Mouse (Mus musculus) lung, embryonic 15.5 days (tissue): ENCODE data around the gene Arcn1. TPM values are rescaled to one million over a fixed set of nuclear protein-coding genes. Genes with fewer than 3 reads are reported as not detected.

Experiments
- ATAC-seq: fragments of 200-750 bp; cut with Nextera tagmentation; 2 replicates; pipeline ENCODE4 v1.8.0; 2017; ENCODE audit warnings: moderate number of reproducible peaks, borderline replicate concordance; ENCODE audit not compliant: low FRiP score, low TSS enrichment; ENCODE audit errors: extremely low read depth
- H3K27ac ChIP-seq: fragments of 300-500 bp; sonication (generic); 2 replicates; pipeline ENCODE4 v1.5.1; 2015; ENCODE audit warnings: moderate library complexity, mild to moderate bottlenecking, inconsistent platforms
- H3K27me3 ChIP-seq: fragments of 300-500 bp; sonication (generic); 2 replicates; pipeline ENCODE4 v1.6.1; 2015; ENCODE audit warnings: inconsistent platforms
- H3K36me3 ChIP-seq: fragments of 300-500 bp; sonication (generic); 2 replicates; pipeline ENCODE4 v1.6.1; 2015; ENCODE audit warnings: inconsistent platforms
- H3K4me1 ChIP-seq: fragments of 300-500 bp; sonication (generic); 2 replicates; pipeline ENCODE4 v1.6.1; 2015; ENCODE audit warnings: inconsistent platforms
- H3K4me2 ChIP-seq: fragments of 300-500 bp; sonication (generic); 2 replicates; pipeline ENCODE4 v1.6.1; 2015; ENCODE audit warnings: inconsistent platforms, mild to moderate bottlenecking, moderate library complexity
- H3K4me3 ChIP-seq: fragments of 300-500 bp; sonication (generic); 2 replicates; pipeline ENCODE4 v1.5.1; 2015; ENCODE audit warnings: mild to moderate bottlenecking, inconsistent platforms
- H3K9ac ChIP-seq: fragments of 300-500 bp; sonication (generic); 2 replicates; pipeline ENCODE4 v1.6.1; 2015; ENCODE audit warnings: inconsistent platforms
- H3K9me3 ChIP-seq: fragments of 300-500 bp; sonication (generic); 2 replicates; pipeline ENCODE4 v1.6.1; 2016; ENCODE audit warnings: inconsistent platforms
- WGBS: fragments of 180-500 bp; shearing (Covaris S2); methylation state at CpG from one replicate; pipeline ENCODE4 v1.1.7; 2015; 5-methylcytosine and 5-hydroxymethylcytosine counted together
- polyA plus RNA-seq: library from polyadenylated mRNA; unstranded; fragments of >200 nt; fragmentation: Nextera tagmentation; extraction: Ambion mirVana; gene quantifications from 2 replicates; pipeline ENCODE4 v1.2.1, GENCODE M21; 2015

Gene Arcn1
- 193 and 199 TPM in 2 replicates for polyA plus RNA-seq

- WGBS: under 1% methylated on average over 71 of the region's 82 CpGs
- peaks cover 18% of the 10 kb centered on the region for H3K4me1 ChIP-seq
Measured at GRCm38 (mm10) chr9:44767101-44768028, at the start of gene Arcn1, which contains the start of gene Ift46. Arcn1 (minus strand) TSS chr9:44767845. Ift46 (plus strand) TSS chr9:44767908.

GRCm38 (mm10) chr9:44814179-44814578, 46.5 kb upstream of the Arcn1 start:
- Histone ChIP-seq H3K9ac (no peak overlapping the region), H3K4me1 (no peaks in the 10 kb centered on the region), H3K27ac (no peak overlapping the region), H3K27me3 (no peaks in the 10 kb centered on the region), H3K36me3 (peaks cover 95% of the 10 kb centered on the region), H3K4me3 (no peak overlapping the region), H3K9me3 (no peaks in the 10 kb centered on the region), H3K4me2 (no peak overlapping the region)
- ATAC-seq: no peak
- 92% methylated on average over 8 of the region's 8 CpGs for WGBS

More at GRCm38 (mm10) chr9:44767101-44768028, at the start of gene Arcn1, which contains the start of gene Ift46:
- Histone ChIP-seq H3K4me3 (peak within 1 kb of the TSS; percentile 92), H3K27ac (peak within 1 kb of the TSS; percentile 97), H3K36me3 (no peaks in the 10 kb centered on the region), H3K4me2 (peak within 1 kb of the TSS; percentile 67), H3K27me3 (no peaks in the 10 kb centered on the region), H3K9ac (peak within 1 kb of the TSS; percentile 98), H3K9me3 (no peaks in the 10 kb centered on the region)
- ATAC-seq: peak; percentile 93

GRCm38 (mm10) chr9:44810316-44810715, 42.7 kb upstream of the Arcn1 start:
- Histone ChIP-seq H3K27me3 (no peaks in the 10 kb centered on the region), H3K4me3 (no peak overlapping the region), H3K9ac (no peak overlapping the region), H3K36me3 (peaks cover 88% of the 10 kb centered on the region), H3K4me2 (no peak overlapping the region), H3K9me3 (no peaks in the 10 kb centered on the region), H3K27ac (no peak overlapping the region), H3K4me1 (no peaks in the 10 kb centered on the region)
- WGBS: 81% methylated on average over 10 of the region's 10 CpGs
- ATAC-seq: no peak

GRCm38 (mm10) chr9:44807778-44808177, 40.1 kb upstream of the Arcn1 start:
- H3K9me3 ChIP-seq: no peaks in the 10 kb centered on the region
- H3K27ac ChIP-seq: no peak overlapping the region
- ATAC-seq: no peak
- no peak overlapping the region for H3K4me2 ChIP-seq
- H3K4me3 ChIP-seq: no peak overlapping the region
- no peak overlapping the region for H3K9ac ChIP-seq
- no peaks in the 10 kb centered on the region for H3K27me3 ChIP-seq
- WGBS: 90% methylated on average over 10 of the region's 10 CpGs
- H3K4me1 ChIP-seq: 0 out of 2 replicates have a peak, but pooled peaks cover 3% of the 10 kb centered on the region
- H3K36me3 ChIP-seq: peaks cover 70% of the 10 kb centered on the region

GRCm38 (mm10) chr9:44807141-44807540, 39.5 kb upstream of the Arcn1 start:
- Histone ChIP-seq H3K9me3 (no peaks in the 10 kb centered on the region), H3K9ac (no peak overlapping the region), H3K36me3 (peaks cover 65% of the 10 kb centered on the region), H3K27ac (no peak overlapping the region), H3K4me3 (no peak overlapping the region), H3K4me1 (0 out of 2 replicates have a peak, but pooled peaks cover 3% of the 10 kb centered on the region), H3K27me3 (no peaks in the 10 kb centered on the region), H3K4me2 (no peak overlapping the region)
- 60% methylated on average over 5 of the region's 5 CpGs for WGBS
- no peak for ATAC-seq

- ATAC-seq: no peak
- 92% methylated on average over 5 of the region's 5 CpGs for WGBS
- Histone ChIP-seq H3K9me3 (no peaks in the 10 kb centered on the region), H3K27me3 (peaks cover 11% of the 10 kb centered on the region), H3K36me3 (peaks cover 52% of the 10 kb centered on the region), H3K9ac (no peak overlapping the region), H3K4me1 (0 out of 2 replicates have a peak, but pooled peaks cover 3% of the 10 kb centered on the region), H3K4me2 (no peak overlapping the region), H3K27ac (no peak overlapping the region), H3K4me3 (no peak overlapping the region)
Measured at GRCm38 (mm10) chr9:44805536-44805935, 37.9 kb upstream of the Arcn1 start.

- Histone ChIP-seq H3K9ac (no peak overlapping the region), H3K36me3 (peaks cover 44% of the 10 kb centered on the region), H3K9me3 (no peaks in the 10 kb centered on the region), H3K27ac (no peak overlapping the region), H3K27me3 (peaks cover 15% of the 10 kb centered on the region), H3K4me1 (peaks cover 5% of the 10 kb centered on the region; the same call in 1 of the 2 replicates), H3K4me2 (no peak overlapping the region), H3K4me3 (no peak overlapping the region)
- ATAC-seq: no peak
- 85% methylated on average over 10 of the region's 10 CpGs for WGBS
Measured at GRCm38 (mm10) chr9:44804678-44805077, 37.0 kb upstream of the Arcn1 start.

GRCm38 (mm10) chr9:44802808-44803450, 35.3 kb upstream of the Arcn1 start, which contains the start of gene Ttc36:
Ttc36 (minus strand) TSS chr9:44803072.
- Histone ChIP-seq H3K27ac (no peak within 1 kb of the TSS), H3K4me1 (peaks cover 16% of the 10 kb centered on the region), H3K4me3 (no peak within 1 kb of the TSS), H3K9ac (no peak within 1 kb of the TSS), H3K27me3 (peaks cover 27% of the 10 kb centered on the region), H3K4me2 (no peak within 1 kb of the TSS), H3K36me3 (peaks cover 26% of the 10 kb centered on the region), H3K9me3 (no peaks in the 10 kb centered on the region)
- 42% methylated on average over 4 of the region's 4 CpGs for WGBS
- no peak for ATAC-seq

- Histone ChIP-seq H3K4me3 (no peak overlapping the region), H3K27ac (no peak overlapping the region), H3K36me3 (peaks cover 16% of the 10 kb centered on the region), H3K4me1 (peaks cover 16% of the 10 kb centered on the region), H3K4me2 (no peak overlapping the region), H3K9me3 (no peaks in the 10 kb centered on the region), H3K9ac (no peak overlapping the region), H3K27me3 (peaks cover 32% of the 10 kb centered on the region)
- no peak for ATAC-seq
- 72% methylated on average over 6 of the region's 6 CpGs for WGBS
Measured at GRCm38 (mm10) chr9:44801669-44802068, 34.0 kb upstream of the Arcn1 start.

GRCm38 (mm10) chr9:44799958-44800324, 32.3 kb upstream of the Arcn1 start:
- H3K4me1 ChIP-seq: peaks cover 16% of the 10 kb centered on the region
- peak overlapping the region; percentile 97 for H3K4me2 ChIP-seq
- no peak for ATAC-seq
- H3K9me3 ChIP-seq: no peaks in the 10 kb centered on the region
- no peak overlapping the region for H3K9ac ChIP-seq
- no peak overlapping the region for H3K27ac ChIP-seq
- H3K27me3 ChIP-seq: peaks cover 32% of the 10 kb centered on the region
- peaks cover 5% of the 10 kb centered on the region for H3K36me3 ChIP-seq
- H3K4me3 ChIP-seq: peak overlapping the region; percentile 60
- 36% methylated on average over 9 of the region's 9 CpGs for WGBS

GRCm38 (mm10) chr9:44799102-44799957, 31.7 kb upstream of the Arcn1 start, which contains the start of gene Tmem25:
Tmem25 (minus strand) TSS chr9:44799307.
- H3K9me3 ChIP-seq: no peaks in the 10 kb centered on the region
- H3K36me3 ChIP-seq: no peaks in the 10 kb centered on the region
- H3K4me2 ChIP-seq: peak within 1 kb of the TSS; percentile 97
- no peak within 1 kb of the TSS for H3K27ac ChIP-seq
- WGBS: under 1% methylated on average over 65 of the region's 75 CpGs
- H3K27me3 ChIP-seq: peaks cover 32% of the 10 kb centered on the region
- peak; percentile 91 for ATAC-seq
- peak within 1 kb of the TSS; percentile 41 for H3K9ac ChIP-seq
- H3K4me1 ChIP-seq: peaks cover 16% of the 10 kb centered on the region
- H3K4me3 ChIP-seq: peak within 1 kb of the TSS; percentile 60
